Mouse (Mus musculus) cerebellum, postnatal 25 days (tissue): ENCODE results near the gene Ppp1r13l.
A peak's percentile ranks its signal among the peaks of the same experiment; 100 is the strongest.

Source experiments
- DNase-seq, 2 experiments: peaks; one replicate each; pipeline ENCODE4 v3.0.0; 2021; ENCODE audit warnings: mixed read lengths in 2 of 2

Gene Ppp1r13l

GRCm38 (mm10) chr7:19359299-19359891 lies at the start of gene Ppp1r13l, which contains the start of gene Cd3eap:
TSS of gene Ppp1r13l (plus strand) at chr7:19359749.
TSS of gene Cd3eap (minus strand) at chr7:19359483.
- DNase-seq, result peak; percentile 91 to 92

GRCm38 (mm10) chr7:19309884-19310641 lies 49.5 kb upstream of the Ppp1r13l start, which contains the start of gene Fosb:
TSS of gene Fosb (minus strand) at chr7:19310051.
- peak; percentile 97 to 98 for DNase-seq

DNA sequence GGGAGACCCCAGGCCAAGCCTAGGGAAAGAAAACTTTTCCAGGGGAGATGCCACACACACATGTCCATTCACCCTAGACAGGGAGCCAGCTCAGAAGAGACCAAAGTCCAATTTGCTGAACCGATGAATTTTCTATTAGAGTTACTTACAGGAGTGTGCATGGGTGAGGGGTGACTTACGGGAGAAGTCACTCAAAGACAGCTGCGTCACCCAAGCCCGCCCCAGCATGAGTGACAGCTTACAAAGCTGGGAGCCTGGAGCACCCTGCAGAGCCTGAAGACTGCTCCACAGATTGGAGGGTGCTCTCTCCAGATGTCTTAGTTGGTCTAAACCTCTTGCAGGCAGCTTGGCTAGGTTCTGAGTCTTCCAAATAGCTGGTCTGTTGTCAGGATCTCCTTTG lies 47.6 kb upstream of the Ppp1r13l start:
- DNase-seq, result no peak

GRCm38 (mm10) chr7:19314033-19314432 lies 45.5 kb upstream of the Ppp1r13l start:
- DNase-seq, result no peak

GRCm38 (mm10) chr7:19316451-19317161 lies 42.9 kb upstream of the Ppp1r13l start:
- DNase-seq, result no peak

DNA sequence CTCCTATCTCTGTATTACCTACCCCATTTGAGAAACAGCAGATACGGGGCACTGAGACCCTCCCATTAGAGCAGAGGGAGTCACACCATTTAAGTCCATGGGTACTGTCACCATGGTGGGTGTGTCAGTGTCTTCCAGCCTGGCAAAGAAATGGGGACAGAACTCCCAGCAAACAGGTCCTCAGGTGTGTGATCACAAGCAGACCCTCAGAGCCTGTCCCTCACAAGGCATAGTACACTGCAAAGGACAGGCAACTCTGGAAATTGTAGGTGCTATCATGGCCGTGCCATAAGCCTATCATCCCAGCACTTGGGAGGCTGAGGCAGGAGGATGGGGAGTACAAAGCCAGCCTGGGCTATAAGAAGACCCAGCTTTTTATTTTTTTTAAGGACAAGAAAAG lies 41.3 kb upstream of the Ppp1r13l start:
- no peak for DNase-seq

DNA sequence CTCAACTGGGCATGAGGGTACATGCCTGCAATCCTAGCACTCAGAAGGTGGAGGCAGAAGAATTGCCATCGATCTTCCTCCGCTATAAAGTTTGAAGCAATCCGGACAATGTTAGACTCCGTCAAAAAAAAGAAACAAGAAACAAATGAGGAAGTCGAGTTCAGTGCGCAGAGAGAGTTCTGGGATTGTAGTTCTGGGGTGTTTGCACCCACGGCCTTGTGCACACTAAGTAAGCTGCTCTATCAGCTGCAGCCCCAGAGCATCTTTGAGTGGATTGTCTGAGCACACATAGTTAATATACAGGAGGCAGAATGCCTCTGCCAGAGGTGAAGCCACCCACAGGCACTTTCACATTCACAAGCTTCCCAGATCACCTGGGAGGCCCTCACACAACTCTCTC lies 40.9 kb upstream of the Ppp1r13l start:
- no peak for DNase-seq

DNA sequence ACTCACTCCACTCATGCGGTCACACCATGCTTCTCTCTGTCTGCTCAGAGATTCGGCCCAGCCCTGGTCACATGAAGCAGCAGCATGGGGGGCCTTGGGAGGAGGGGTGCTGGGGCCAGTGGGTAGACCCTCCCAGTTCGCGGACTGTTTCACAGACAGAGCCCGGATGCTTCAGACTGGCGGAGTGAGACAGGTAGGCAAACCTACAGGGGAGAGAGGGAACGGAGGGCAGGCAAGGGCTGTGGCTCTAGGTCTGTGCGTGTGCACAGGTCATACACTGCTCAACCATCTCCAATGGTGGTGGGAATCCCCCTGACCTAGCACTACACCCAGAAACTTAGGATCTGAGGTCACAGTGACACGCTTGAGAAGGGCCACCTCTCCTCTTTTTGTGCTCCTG lies 40.1 kb upstream of the Ppp1r13l start:
- DNase-seq, result peak in 1 of 2 experiments; percentile 31

- DNase-seq, result peak; percentile 94 to 98
Measured at GRCm38 (mm10) chr7:19319906-19320305, 39.6 kb upstream of the Ppp1r13l start.

DNA sequence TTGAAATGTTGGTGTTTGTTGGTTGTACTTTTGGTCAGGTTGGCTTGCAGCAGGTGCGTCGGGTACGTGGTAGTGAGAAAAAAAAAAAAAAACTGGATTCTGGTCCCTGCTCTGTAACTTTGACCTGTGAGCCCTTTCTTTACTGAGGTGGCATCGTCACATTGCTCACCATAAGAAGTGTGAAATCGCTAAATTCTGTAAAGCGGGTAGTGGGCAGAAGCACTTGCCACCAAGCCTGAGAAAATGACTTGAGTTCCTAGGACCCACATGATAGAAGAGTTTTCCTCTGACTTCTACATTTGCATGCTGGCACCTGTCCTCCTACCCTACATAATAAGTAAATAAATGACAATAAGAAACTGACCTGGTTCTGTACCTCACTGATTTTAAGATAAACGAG lies 38.9 kb upstream of the Ppp1r13l start:
- DNase-seq, result no peak

GRCm38 (mm10) chr7:19321464-19321863 lies 38.1 kb upstream of the Ppp1r13l start:
- DNase-seq, result no peak

DNA sequence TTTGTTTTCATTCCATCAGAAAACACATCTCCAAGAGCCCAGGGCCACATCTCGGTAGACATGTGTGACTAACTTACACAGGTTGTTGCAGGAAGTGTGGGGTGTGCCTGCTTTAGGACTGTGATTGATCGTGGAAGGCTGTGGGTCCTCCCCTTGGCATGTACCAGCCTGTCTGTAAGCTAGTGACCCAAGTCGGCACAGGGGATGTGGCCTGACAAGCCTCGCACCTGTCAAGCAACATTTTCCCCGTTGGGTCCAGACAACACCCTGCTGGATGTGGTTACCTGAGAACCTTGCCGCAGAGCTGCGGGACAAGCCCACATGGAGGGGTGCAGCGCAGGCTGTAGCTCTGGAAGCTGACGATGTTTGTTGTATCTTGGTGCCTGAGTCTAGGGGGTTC lies 37.1 kb upstream of the Ppp1r13l start:
- DNase-seq, result no peak

DNA sequence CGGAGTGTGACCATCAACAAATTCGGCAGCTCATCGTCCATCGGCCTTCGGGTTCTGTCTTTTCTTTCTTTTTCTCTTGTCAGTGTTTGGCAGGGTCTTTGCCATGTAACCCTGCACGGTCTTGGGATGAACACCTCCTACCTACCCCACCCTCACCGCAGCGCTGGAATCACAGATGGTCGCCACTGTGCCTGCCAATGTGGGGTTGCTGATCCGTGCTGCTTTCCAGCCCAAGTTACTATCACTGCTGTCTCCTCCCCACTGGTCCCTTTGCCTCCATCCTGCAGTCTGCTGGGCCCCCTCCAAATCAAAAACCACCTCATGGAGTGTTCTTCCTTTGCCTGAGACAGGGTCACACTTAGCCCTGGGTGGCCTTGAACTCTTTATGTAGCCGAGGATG lies 35.3 kb upstream of the Ppp1r13l start:
- no peak for DNase-seq

DNA sequence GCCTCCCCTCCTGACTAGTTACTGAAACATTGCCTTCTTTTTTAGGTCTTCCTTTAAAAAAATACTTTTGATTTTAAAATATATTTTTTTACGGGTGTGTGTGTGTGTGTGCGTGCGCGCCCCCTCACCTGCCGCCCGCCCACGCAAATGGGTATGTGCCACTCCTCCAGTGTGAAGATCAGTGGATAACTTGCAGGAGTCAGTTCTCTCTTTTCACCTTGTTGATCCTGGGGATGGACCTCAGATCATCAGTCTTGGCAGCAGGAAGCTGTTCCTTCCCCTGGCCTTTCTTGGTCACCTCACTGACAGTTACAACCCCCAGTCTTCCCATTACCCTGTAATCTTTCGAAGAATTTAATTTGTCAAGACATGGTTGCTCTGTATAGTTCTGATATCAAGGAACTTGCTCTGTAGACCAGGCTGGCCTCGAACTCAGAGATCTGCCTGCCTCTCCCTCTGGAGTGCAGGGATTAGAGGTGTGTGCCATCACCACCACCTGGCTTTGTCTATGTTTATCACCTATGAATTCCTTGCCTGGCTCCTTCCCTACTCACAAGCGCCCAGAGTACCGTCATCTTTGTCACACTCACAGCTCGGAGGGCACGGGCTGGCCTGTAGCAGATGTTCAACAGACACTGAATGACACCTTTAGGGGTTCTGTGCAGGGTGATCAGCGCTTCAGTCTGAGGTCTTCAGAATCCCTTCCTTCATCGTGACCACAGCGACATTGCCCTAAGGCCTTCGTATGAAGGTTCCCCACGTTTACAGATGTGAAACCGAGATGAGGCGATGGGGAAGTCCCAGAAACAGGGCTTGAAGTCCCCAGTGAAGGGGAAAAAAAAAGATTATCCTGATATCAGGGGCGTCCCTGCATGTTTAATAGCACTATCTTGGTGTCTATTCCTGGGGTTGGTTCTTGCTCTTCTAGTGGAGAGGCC lies 34.0 kb upstream of the Ppp1r13l start:
- DNase-seq, result no peak

DNA sequence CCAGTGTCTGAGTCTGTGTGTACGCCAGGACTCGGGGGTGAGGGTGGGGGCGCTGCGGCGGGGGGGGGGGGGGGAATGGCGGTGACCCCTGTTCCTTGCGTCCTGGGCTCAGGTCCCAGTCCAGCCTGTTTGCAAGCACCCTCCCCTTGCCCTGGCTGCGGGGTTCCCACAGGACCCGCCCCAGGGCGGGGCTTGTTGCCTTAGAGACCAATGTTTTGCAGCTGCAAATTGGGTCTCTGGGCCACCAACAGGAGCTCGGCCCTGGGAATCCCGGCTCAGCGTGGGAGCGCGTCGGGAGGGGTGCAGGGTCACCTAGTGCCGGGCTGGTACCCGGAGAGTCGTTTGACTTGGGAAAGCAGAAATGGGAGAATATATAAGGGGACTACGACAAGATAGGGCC lies 33.2 kb upstream of the Ppp1r13l start:
- DNase-seq, result peak; percentile 66 to 78

DNA sequence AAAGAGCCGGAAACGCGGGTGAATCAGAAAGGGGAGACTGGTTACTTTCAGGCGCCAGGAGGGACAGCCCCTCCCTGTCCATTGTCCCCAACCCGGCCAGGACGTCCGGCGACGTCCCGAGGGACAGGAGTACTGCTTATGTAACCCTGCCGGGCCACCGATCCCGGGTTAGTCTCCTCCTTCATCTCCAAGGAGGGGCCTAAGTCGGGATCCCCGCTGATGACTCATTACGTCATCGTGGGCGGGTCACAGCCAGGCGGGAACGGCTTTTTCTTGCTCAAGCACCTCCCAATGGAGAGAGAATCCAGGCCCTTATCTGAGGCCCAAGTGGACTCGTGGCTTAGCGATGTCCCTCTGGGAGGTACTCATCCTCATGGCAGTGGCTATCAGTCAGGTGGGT lies 32.4 kb upstream of the Ppp1r13l start:
- peak; percentile 81 to 87 for DNase-seq

- DNase-seq, result no peak
Measured at GRCm38 (mm10) chr7:19327782-19328181, 31.8 kb upstream of the Ppp1r13l start.

GRCm38 (mm10) chr7:19328425-19328824 lies 31.1 kb upstream of the Ppp1r13l start:
- no peak for DNase-seq

DNA sequence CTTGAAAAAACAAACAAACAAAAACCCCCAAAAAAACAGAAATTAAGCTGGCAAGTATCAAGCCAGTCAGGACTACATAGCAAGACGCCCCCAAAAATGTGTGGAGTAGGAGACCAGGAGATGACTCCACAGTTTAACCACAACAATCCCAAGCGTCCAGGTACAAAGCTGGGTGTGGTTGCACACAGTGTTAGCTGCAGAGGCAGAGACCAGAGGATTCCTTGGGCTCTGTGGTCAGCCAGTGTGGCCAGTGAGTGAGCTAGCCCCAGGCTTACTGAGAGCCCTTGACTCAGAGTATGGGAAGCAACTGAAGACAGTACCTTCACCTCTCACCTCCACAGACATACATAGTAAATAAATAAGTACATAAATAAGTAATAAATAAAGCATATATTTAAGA lies 27.6 kb upstream of the Ppp1r13l start:
- DNase-seq, result no peak

GRCm38 (mm10) chr7:19332709-19333352 lies 26.7 kb upstream of the Ppp1r13l start:
- peak; percentile 85 to 88 for DNase-seq

GRCm38 (mm10) chr7:19335583-19335982 lies 24.0 kb upstream of the Ppp1r13l start:
- DNase-seq, result no peak

DNA sequence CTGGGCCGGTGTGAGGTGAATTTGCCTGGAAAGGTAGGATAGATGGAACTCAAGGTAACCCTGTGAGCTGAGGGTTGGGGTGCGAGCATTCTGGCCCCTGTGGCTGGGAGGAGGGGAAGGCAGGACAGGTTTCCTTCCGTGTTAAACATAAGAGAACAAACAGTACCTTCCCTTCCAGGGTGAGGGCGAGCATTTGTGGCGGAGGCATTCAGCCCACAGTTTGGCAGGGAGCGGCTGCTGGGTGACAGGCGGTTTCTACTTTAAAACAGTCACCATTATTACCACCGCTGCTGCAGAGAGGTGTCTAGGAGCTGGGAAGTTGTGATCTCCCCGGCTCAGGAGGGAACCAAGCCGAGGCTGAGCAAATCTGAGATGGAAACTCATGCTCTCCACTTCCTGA lies 22.4 kb upstream of the Ppp1r13l start:
- no peak for DNase-seq
